Mouse (Mus musculus) liver, adult 2 months (tissue): ENCODE measurements around the gene Dlec1.

Experiments used
- CTCF ChIP-seq: fragments of 200-500 bp; IDR thresholded peaks from 2 replicates; pipeline ENCODE4 v1.5.1; 2011; ENCODE audit warnings: low read depth, low read length, control low read depth
- POLR2A ChIP-seq: fragments of 200-500 bp; IDR thresholded peaks from 2 replicates; pipeline ENCODE4 v1.6.1; 2011; ENCODE audit warnings: low read length, control low read depth; ENCODE audit not compliant: insufficient read depth; ENCODE audit errors: extremely low read depth

DNA sequence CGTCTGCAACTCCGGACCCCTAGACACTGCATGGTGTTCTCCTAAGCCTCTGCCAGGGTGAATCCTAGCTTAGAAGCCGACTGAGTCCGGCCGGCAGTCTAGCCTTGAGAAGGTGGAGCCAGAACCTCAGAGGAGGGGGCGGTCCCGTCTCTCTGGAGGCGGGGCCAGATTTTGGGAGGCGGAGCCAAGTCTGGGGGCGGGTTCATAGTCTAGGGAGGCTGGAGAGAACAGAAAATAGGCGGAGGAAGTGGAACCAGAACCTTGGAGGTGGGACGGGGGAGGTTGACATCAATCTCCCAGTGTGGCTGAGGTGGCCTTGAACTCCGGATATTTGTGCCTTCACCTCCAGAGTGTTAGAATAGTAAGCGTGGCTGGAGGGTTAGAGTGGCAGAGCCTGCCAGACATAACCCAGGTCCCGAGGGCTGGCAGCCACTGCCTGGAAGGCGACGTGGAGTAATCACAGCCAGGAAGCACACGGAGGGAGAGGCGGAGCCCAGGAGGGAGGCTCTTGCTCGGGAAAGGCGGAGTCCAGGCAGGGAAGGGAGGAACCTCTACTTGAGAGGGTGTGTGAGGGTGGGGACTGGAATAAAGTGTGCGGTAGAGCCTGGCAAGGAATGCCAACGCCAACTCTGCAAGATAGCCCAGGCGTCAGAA lies 14.0 kb upstream of the Dlec1 start:
- no peak for TF ChIP-seq CTCF
- no peak for TF ChIP-seq POLR2A
